Mouse (Mus musculus): ENCODE measurements around the gene Defb13. TPM values are rescaled to one million over a fixed set of nuclear protein-coding genes. Genes with fewer than 3 reads are reported as not detected.

Gene Defb13
- polyA plus RNA-seq, 1 experiment, result not detected

GRCm38 (mm10) chr8:21966646-21967045 lies 20.1 kb downstream of the Defb13 start:
- H3K27me3 ChIP-seq (ENCODE audit: control insufficient read depth, insufficient read depth, insufficient read length), result no peaks in the 10 kb centered on the region
- no peak overlapping the region for H3ac ChIP-seq (ENCODE audit: control insufficient read depth, insufficient read length, low read depth)
- no peaks in the 10 kb centered on the region for H3K36me3 ChIP-seq (ENCODE audit: control insufficient read depth, insufficient read depth)
- no peaks in the 10 kb centered on the region for H3K79me3 ChIP-seq (ENCODE audit: low read depth)
- no peak for TF ChIP-seq CTCF (IDR thresholded peaks at IDR 0.05; ENCODE audit: control insufficient read depth, insufficient read depth, insufficient read length)
- TF ChIP-seq USF1 (IDR thresholded peaks at IDR 0.05; ENCODE audit: low read depth), result no peak
- TF ChIP-seq MYOG (IDR thresholded peaks at IDR 0.05; ENCODE audit: control insufficient read depth, extremely low read depth, insufficient read length), result no peak
- TF ChIP-seq MAX (IDR thresholded peaks at IDR 0.05), result no peak
- TF ChIP-seq MYOD1 (IDR thresholded peaks at IDR 0.05; ENCODE audit: control insufficient read depth, insufficient read length, low read depth), result no peak
- no peak for TF ChIP-seq CEBPB (IDR thresholded peaks at IDR 0.05; ENCODE audit: low read depth)
- TF ChIP-seq FOSL1 (IDR thresholded peaks at IDR 0.05; ENCODE audit: insufficient read depth, low read length, poor library complexity, severe bottlenecking), result no peak
- H3K79me2 ChIP-seq (ENCODE audit: control insufficient read depth, insufficient read depth), result no peaks in the 10 kb centered on the region
- H3K4me3 ChIP-seq (ENCODE audit: insufficient read depth, poor library complexity, severe bottlenecking), result no peak overlapping the region

DNA sequence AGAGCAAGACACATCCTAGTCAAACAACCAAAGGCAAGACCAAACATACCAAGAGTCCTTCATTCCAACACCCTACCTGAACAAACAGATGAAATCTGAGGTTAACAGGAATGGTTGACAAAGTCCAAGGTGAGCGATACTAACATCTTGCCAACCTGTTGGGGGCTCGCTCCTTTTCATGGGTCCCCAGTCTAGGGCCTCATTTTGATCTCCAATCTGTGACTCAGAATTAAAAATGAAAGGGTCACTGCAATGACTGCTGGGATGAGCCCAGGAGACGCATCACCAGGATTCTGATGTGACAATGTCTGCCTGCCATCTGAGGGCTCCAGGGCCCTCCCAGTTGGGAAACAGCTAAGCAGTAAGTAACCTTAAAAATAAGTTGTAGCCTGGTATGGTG lies 22.9 kb downstream of the Defb13 start, which contains the start of gene Ccdc70:
Ccdc70 (plus strand) TSS at position 301 of the 400 bp plus-strand sequence.
- TF ChIP-seq MYOD1 (IDR thresholded peaks at IDR 0.05; ENCODE audit: control insufficient read depth, insufficient read length, low read depth) (no peak), USF1 (IDR thresholded peaks at IDR 0.05; ENCODE audit: low read depth) (no peak), MAX (IDR thresholded peaks at IDR 0.05) (no peak), CTCF (IDR thresholded peaks at IDR 0.05; ENCODE audit: control insufficient read depth, insufficient read depth, insufficient read length) (no peak), CEBPB (IDR thresholded peaks at IDR 0.05; ENCODE audit: low read depth) (no peak), MYOG (IDR thresholded peaks at IDR 0.05; ENCODE audit: control insufficient read depth, extremely low read depth, insufficient read length) (no peak)
- H3K36me3 ChIP-seq (ENCODE audit: control insufficient read depth, insufficient read depth), result no peaks in the 10 kb centered on the region

DNA sequence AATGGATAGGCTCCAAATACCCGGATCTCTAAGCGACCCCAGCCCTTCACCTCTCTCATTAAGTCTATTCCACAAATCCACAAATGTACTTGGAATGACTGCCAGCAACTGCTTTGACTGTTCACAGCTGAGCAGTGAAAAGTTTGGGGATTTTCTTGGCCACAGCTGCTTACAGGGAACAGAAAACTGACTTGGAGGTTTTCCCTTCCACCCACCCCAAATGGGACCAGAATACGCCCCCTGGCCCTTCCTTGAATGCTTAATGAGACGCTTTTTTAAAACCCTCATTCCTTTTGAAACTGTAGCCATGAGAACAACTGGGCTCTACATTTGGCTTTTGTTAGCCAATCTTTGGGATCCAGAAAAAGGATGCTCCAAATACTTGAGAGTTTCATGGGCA lies 31.6 kb downstream of the Defb13 start:
- no peaks in the 10 kb centered on the region for H3K79me3 ChIP-seq (ENCODE audit: low read depth)
- TF ChIP-seq CTCF (IDR thresholded peaks at IDR 0.05; ENCODE audit: control insufficient read depth, insufficient read depth, insufficient read length) (no peak), MYOG (IDR thresholded peaks at IDR 0.05; ENCODE audit: control insufficient read depth, extremely low read depth, insufficient read length) (no peak), USF1 (IDR thresholded peaks at IDR 0.05; ENCODE audit: low read depth) (no peak), CEBPB (IDR thresholded peaks at IDR 0.05; ENCODE audit: low read depth) (no peak), MYOD1 (IDR thresholded peaks at IDR 0.05; ENCODE audit: control insufficient read depth, insufficient read length, low read depth) (no peak), MAX (IDR thresholded peaks at IDR 0.05) (no peak), FOSL1 (IDR thresholded peaks at IDR 0.05; ENCODE audit: insufficient read depth, low read length, poor library complexity, severe bottlenecking) (no peak)
- H3ac ChIP-seq (ENCODE audit: control insufficient read depth, insufficient read length, low read depth), result no peak overlapping the region
- H3K36me3 ChIP-seq (ENCODE audit: control insufficient read depth, insufficient read depth), result no peaks in the 10 kb centered on the region
- no peaks in the 10 kb centered on the region for H3K79me2 ChIP-seq (ENCODE audit: control insufficient read depth, insufficient read depth)
- H3K27me3 ChIP-seq (ENCODE audit: control insufficient read depth, insufficient read depth, insufficient read length), result no peaks in the 10 kb centered on the region
- no peak overlapping the region for H3K4me3 ChIP-seq (ENCODE audit: insufficient read depth, poor library complexity, severe bottlenecking)

More for the DNA sequence above, 22.9 kb downstream of the Defb13 start, which contains the start of gene Ccdc70:
- Histone ChIP-seq H3K79me3 (ENCODE audit: low read depth) (no peaks in the 10 kb centered on the region), H3K79me2 (ENCODE audit: control insufficient read depth, insufficient read depth) (no peaks in the 10 kb centered on the region), H3K27me3 (ENCODE audit: control insufficient read depth, insufficient read depth, insufficient read length) (no peaks in the 10 kb centered on the region), H3ac (ENCODE audit: control insufficient read depth, insufficient read length, low read depth) (no peak within 1 kb of the TSS), H3K4me3 (ENCODE audit: insufficient read depth, poor library complexity, severe bottlenecking) (no peak within 1 kb of the TSS)

DNA sequence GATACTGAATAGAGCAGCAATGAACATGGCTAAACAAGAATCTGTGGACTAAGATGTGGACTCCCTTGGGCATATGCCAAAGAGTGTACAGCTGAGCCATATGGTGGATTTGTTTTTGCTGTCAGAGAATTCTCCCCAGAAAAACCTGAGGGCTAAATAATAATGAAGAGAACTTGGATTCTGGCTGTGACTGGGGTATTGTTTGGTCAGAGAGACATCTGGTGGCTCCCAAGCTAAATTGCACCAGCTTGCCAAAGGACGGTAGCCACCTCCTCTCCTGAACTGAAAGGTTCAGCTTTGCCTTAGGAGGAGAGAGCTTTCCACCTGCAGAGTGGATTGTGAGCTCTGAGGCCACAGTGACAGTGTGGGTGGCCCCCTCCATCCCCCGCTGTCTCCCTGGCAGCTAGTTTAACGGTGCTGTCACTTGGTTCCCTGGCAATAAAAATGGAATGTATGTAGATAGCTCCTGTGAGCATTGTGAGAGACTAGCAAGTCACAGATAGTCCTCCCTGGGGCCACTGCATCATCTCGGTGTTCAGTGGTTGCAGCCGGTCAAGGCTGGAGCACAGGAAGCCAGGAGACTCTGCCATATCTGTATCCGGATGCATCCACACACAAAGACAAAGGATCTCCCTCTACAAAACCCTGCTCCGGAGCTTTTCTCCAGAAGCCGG lies 35.2 kb downstream of the Defb13 start:
- Histone ChIP-seq H3K79me3 (ENCODE audit: low read depth) (no peaks in the 10 kb centered on the region), H3ac (ENCODE audit: control insufficient read depth, insufficient read length, low read depth) (no peak overlapping the region), H3K4me3 (ENCODE audit: insufficient read depth, poor library complexity, severe bottlenecking) (no peak overlapping the region), H3K79me2 (ENCODE audit: control insufficient read depth, insufficient read depth) (no peaks in the 10 kb centered on the region), H3K36me3 (ENCODE audit: control insufficient read depth, insufficient read depth) (no peaks in the 10 kb centered on the region), H3K27me3 (ENCODE audit: control insufficient read depth, insufficient read depth, insufficient read length) (no peaks in the 10 kb centered on the region)
- TF ChIP-seq CEBPB (IDR thresholded peaks at IDR 0.05; ENCODE audit: low read depth) (no peak), USF1 (IDR thresholded peaks at IDR 0.05; ENCODE audit: low read depth) (no peak), MAX (IDR thresholded peaks at IDR 0.05) (no peak), CTCF (IDR thresholded peaks at IDR 0.05; ENCODE audit: control insufficient read depth, insufficient read depth, insufficient read length) (no peak), MYOG (IDR thresholded peaks at IDR 0.05; ENCODE audit: control insufficient read depth, extremely low read depth, insufficient read length) (no peak), MYOD1 (IDR thresholded peaks at IDR 0.05; ENCODE audit: control insufficient read depth, insufficient read length, low read depth) (no peak), FOSL1 (IDR thresholded peaks at IDR 0.05; ENCODE audit: insufficient read depth, low read length, poor library complexity, severe bottlenecking) (no peak)

DNA sequence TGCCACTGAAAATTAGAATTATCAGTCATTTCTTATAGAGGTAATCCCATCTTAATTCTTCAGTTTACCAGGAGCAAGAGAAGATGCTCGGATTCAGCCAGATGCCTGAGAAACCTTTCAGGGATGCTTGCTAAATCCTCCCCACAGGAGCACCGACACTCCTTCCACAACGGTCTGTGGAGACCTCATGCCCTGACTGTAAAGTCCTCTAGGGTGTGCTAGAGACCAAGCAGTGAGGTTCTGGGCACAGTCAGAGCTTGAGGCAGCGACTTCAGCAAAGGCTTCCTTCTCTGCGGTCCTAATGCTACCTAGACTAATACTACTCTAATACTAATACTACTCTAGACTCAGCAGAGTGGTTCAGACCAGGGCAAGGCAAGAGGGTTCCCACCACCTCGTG lies 45.6 kb downstream of the Defb13 start:
- Histone ChIP-seq H3K79me3 (ENCODE audit: low read depth) (no peaks in the 10 kb centered on the region), H3ac (ENCODE audit: control insufficient read depth, insufficient read length, low read depth) (no peak overlapping the region), H3K27me3 (ENCODE audit: control insufficient read depth, insufficient read depth, insufficient read length) (no peaks in the 10 kb centered on the region), H3K79me2 (ENCODE audit: control insufficient read depth, insufficient read depth) (no peaks in the 10 kb centered on the region), H3K36me3 (ENCODE audit: control insufficient read depth, insufficient read depth) (no peaks in the 10 kb centered on the region), H3K4me3 (ENCODE audit: insufficient read depth, poor library complexity, severe bottlenecking) (no peak overlapping the region)
- TF ChIP-seq CTCF (IDR thresholded peaks at IDR 0.05; ENCODE audit: control insufficient read depth, insufficient read depth, insufficient read length) (no peak), USF1 (IDR thresholded peaks at IDR 0.05; ENCODE audit: low read depth) (no peak), MAX (IDR thresholded peaks at IDR 0.05) (no peak), MYOD1 (IDR thresholded peaks at IDR 0.05; ENCODE audit: control insufficient read depth, insufficient read length, low read depth) (no peak), MYOG (IDR thresholded peaks at IDR 0.05; ENCODE audit: control insufficient read depth, extremely low read depth, insufficient read length) (no peak), FOSL1 (IDR thresholded peaks at IDR 0.05; ENCODE audit: insufficient read depth, low read length, poor library complexity, severe bottlenecking) (no peak)

Data from C2C12 (cell line).